Mouse (Mus musculus) left cerebral cortex, postnatal 4 days (tissue): ENCODE data around the gene Gbp7. TPM values are rescaled to one million over a fixed set of nuclear protein-coding genes. Genes with fewer than 3 reads are reported as not detected.
"Not testable (repeated sequence)": the region's sequence is repeated elsewhere in the genome, so short reads cannot be mapped to it uniquely, and the experiment has no call there.

Source experiments
- DNase-seq: peaks from one replicate; pipeline ENCODE4 v3.0.0-alpha.2; 2022
- intact Hi-C: fragments of 180-260 bp; cut with DNase I; formaldehyde crosslinking; loops from one replicate; pipeline ENCODE4 v1.15.1; 2025
- total RNA-seq, 2 experiments: library from RNA; stranded (reverse); gene quantifications; 2 replicates each; pipeline ENCODE4 v1.2.3; 2021

Gbp7 gene
- total RNA-seq, 2 experiments from 2014 or later = 2.5 to 2.8 TPM

GRCm38 (mm10) chr3:142560296-142560948 is 30.3 kb downstream of the Gbp7 start:
- intact Hi-C loops = loop anchor here (5.0 kb wide), 1 partner anchor 68 kb away; the partner anchor contains the start of gene Gbp5

GRCm38 (mm10) chr3:142561045-142561646 is 31.0 kb downstream of the Gbp7 start:
- intact Hi-C loops = loop anchor here (5.0 kb wide), 1 partner anchor 69 kb away; the partner anchor contains the start of gene Gbp5

More at GRCm38 (mm10) chr3:142560296-142560948, 30.3 kb downstream of the Gbp7 start:
- DNase-seq = peak; percentile 93

GRCm38 (mm10) chr3:142561666-142562065 is 31.5 kb downstream of the Gbp7 start:
- no peak for DNase-seq
- intact Hi-C loops = loop anchor here (5.0 kb wide), 1 partner anchor 69 kb away; the partner anchor contains the start of gene Gbp5

More at GRCm38 (mm10) chr3:142561045-142561646, 31.0 kb downstream of the Gbp7 start:
- no peak for DNase-seq

- intact Hi-C loops, DNase-seq: not testable (repeated sequence)
These were observed 37.3 kb downstream of the Gbp7 start for GRCm38 (mm10) chr3:142567490-142567889.

GRCm38 (mm10) chr3:142570738-142571137 is 40.6 kb downstream of the Gbp7 start:
- intact Hi-C loops = no loop called here

GRCm38 (mm10) chr3:142577108-142577507 is 47.0 kb downstream of the Gbp7 start:
- intact Hi-C loops = no loop called here
- no peak for DNase-seq

More at GRCm38 (mm10) chr3:142570738-142571137, 40.6 kb downstream of the Gbp7 start:
- DNase-seq = no peak

- intact Hi-C loops = no loop called here
- DNase-seq = no peak
These were observed 48.2 kb downstream of the Gbp7 start for GRCm38 (mm10) chr3:142578342-142578741.

GRCm38 (mm10) chr3:142583067-142583466 is 52.9 kb downstream of the Gbp7 start:
- no peak for DNase-seq
- intact Hi-C loops = no loop called here

GRCm38 (mm10) chr3:142587386-142587785 is 57.2 kb downstream of the Gbp7 start:
- intact Hi-C loops = no loop called here
- no peak for DNase-seq

- no peak for DNase-seq
- intact Hi-C loops = no loop called here
These were observed 58.7 kb downstream of the Gbp7 start for GRCm38 (mm10) chr3:142588888-142589287.

- DNase-seq = no peak
- intact Hi-C loops = no loop called here
These were observed 60.4 kb downstream of the Gbp7 start for GRCm38 (mm10) chr3:142590431-142591067.

GRCm38 (mm10) chr3:142594547-142594946 is 64.4 kb downstream of the Gbp7 start, which contains the start of gene Gbp2b:
Gbp2b (plus strand) TSS chr3:142594847.
- intact Hi-C loops = no loop called here
- no peak for DNase-seq

- no peak for DNase-seq
- intact Hi-C loops = no loop called here
These were observed 67.8 kb downstream of the Gbp7 start for GRCm38 (mm10) chr3:142597923-142598322.

Other genes starting within 250 kb of the Gbp7 start
- 10 to 100 TPM; 16.7 to 19.3 TPM for gene Pdlim5, start 134.6 kb upstream of the Gbp7 start, total RNA-seq
- gene Gbp5, start 36.4 kb upstream of the Gbp7 start, total RNA-seq = 1 to 10 TPM; 1.2 to 1.4 TPM
- 1 to 10 TPM; 2.9 to 3.5 TPM for gene Gbp3, start 29.7 kb downstream of the Gbp7 start, total RNA-seq
- gene Gbp2b, start 64.5 kb downstream of the Gbp7 start, total RNA-seq = not detected
- under 1 TPM; 0.77 to 0.90 TPM for gene Gbp2, start 90.3 kb downstream of the Gbp7 start, total RNA-seq
- gene Kyat3, start 170.7 kb downstream of the Gbp7 start, total RNA-seq = 1 to 10 TPM; 2.8 to 3.3 TPM
- gene Gtf2b, start 234.7 kb downstream of the Gbp7 start, total RNA-seq = 10 to 100 TPM; 32.3 to 32.9 TPM